Mouse (Mus musculus) erythroblast, adult 5-6 weeks (primary cell): ENCODE measurements around the gene Col25a1. TPM values are rescaled to one million over a fixed set of nuclear protein-coding genes. Genes with fewer than 3 reads are reported as not detected.

Source experiments
- ATAC-seq: replicated peaks from 2 replicates; pipeline ENCODE4 v1.8.0; 2016; ENCODE audit warnings: moderate number of reproducible peaks, mild to moderate bottlenecking, moderate TSS enrichment, inconsistent platforms; ENCODE audit not compliant: poor library complexity, low FRiP score, severe bottlenecking
- total RNA-seq, 2 experiments: library from RNA; stranded (forward) in 1 of 2; stranded (reverse) in 1 of 2; fragments of 150-400 nt in 1 of 2; fragments of 200-764, 138-1000 nt in 1 of 2; gene quantifications; 2 replicates each; pipeline versions ENCODE4 v1.2.3 to v1.2.4; 2015 to 2017; ENCODE audit warnings: low replicate concordance in 2 of 2

Col25a1 gene
- total RNA-seq, 2 experiments from 2014 or later, result 0.09 TPM; not detected in 1

DNA sequence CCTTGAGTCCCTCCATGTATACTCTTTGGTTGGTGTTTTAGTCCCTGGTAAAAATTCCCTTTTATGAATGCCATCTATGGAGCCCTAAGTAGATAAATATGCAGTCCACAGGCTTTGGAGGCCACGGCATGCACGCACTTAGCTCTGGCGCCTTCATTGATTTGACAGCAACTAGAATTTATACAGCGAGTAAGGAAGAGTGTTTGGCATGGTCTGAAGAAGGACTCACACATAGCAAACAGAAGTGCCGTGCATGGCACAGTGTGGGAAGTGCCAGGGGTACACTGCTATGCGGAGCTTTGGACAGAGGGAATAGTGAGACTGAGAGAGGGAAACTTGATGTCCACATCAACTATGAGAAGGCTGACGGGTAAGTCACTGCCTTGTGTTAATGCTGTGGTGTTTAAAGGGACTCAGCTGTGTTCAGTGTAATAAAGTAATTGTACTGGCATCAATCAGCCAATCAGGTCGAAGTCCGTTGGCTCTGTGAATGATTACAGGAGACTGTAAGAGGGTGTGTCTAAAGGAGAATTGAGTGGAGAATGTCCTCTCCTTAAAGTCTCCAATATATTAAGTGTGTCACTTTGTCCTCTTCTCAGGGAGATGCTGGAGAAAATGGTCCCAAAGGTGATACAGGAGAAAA lies 390.7 kb downstream of the Col25a1 start:
- no peak for ATAC-seq

DNA sequence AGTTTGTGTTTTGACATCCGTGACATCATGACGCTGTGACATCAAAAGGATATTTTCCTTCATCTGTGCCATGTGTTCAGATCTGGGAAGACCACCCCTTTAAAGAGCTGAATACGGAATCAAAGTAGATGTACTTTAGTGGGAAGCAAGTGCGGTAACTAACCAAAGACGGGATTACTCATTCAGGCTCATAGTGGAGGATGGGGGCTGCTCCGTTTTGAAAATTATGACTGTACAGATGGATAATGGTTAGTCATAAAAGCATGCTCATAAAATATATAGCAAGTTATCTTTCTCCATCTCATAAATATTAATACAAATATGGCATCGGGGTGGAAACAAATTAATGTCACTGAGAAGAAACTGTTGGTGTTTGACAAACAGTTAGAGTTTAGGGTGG lies 391.7 kb downstream of the Col25a1 start:
- ATAC-seq, result no peak

DNA sequence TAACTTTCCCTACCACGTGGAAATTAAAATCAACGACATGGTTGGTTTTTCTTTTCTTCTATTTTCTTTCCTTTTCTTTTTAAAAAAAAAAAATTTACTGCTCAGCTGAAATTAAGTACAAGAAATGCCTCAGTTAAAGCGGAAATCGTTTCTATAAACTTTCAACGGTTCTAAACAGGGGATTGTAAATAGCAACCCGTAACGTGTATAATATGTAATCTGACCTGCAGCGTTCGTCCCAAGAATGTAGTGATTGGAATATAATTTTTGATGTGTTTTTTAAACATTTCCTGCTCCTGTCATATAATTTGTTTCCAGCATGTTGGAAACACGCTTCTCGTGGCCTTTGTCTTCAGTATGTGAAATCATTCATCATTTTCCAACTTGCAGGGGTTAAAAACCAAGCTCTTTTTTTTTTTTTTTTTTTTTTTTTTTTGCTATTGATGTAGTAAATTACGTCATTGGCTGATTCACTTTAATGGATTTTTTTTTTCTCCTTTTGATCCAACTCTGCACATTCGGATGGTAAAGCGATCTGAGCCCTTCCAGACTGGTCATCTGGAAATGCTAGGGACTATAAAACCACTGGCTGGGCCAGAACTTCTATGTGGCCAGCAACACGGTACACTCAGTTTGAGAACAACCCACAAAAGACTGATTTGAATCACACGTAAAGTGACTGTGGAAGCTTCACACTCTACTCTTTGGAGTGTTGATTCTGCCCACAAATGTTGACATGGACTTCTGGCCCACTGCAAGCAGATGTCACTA lies 393.3 kb downstream of the Col25a1 start:
- no peak for ATAC-seq

DNA sequence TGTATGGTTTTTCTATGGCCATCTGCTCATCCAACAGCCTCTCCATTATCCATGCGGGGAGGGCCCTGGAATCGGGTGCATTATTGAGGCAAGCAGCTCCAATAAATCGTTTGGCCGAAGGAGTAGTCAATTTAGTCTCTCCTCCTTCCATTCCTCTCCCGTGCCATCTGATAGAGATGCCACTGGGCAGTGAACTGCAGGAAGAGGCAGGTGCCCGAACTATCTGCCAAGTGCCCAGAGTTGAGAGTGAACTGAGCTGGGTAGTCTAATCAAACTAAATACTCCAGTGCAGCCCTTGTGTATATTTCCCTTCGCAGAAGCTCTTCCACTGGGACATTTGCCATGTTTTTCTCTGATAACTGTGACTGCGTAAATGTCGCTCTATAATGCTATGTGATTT lies 403.7 kb downstream of the Col25a1 start:
- ATAC-seq, result no peak

DNA sequence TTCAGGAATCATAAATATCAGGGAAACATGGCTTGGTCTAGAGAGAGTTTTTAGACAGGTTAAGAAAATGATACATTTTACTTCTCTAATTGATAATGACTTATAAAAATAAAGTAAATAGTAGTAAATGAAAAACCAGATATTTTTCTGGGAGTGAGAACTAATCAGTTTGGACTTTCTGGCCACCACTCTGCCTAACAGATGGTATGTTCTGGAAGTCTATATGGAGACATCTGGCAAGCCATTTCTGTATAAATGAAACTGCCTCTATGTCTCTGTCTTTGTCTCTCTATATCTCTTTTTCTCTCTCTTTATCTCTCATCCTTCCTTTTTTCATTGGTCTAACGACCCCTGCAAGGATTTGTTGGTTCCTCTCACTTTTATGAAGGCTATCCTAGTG lies 410.2 kb downstream of the Col25a1 start:
- no peak for ATAC-seq

DNA sequence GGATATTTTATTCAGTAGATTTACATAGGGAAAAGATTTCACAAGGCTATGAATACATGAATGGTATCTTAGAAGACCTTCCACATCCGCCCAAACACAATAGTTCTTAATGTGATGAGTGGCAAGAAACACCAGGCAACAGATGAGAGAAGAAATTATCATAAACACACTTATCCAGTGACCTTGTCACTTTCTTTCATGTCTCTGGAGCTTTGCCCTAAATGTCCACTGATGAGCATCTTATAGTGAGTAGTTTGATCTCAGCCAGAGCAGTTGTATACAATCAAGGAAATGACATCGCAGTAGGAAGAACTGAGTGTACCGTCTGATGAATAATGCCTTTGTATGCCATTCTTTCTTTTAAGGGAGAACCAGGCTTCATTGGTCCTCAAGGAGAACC lies 414.7 kb downstream of the Col25a1 start:
- ATAC-seq, result no peak

DNA sequence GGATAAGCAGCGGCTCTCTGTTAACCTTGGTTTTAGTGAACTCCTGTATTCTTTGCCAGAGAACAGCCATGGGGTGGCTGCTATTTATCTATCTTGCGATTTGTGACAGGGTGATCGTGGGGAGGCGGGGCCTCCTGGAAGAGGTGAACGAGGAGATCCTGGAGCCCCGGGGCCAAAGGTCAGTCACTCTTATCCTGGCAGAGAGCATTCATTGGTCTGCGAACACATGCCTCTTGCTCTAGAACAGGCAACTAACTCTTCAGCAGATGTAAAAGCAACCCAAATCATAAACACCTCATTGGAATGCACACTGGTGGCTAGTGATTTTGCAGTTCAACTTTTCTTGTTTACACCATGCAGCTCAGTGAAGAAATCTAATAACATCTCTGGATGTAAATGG lies 417.8 kb downstream of the Col25a1 start:
- ATAC-seq, result no peak

DNA sequence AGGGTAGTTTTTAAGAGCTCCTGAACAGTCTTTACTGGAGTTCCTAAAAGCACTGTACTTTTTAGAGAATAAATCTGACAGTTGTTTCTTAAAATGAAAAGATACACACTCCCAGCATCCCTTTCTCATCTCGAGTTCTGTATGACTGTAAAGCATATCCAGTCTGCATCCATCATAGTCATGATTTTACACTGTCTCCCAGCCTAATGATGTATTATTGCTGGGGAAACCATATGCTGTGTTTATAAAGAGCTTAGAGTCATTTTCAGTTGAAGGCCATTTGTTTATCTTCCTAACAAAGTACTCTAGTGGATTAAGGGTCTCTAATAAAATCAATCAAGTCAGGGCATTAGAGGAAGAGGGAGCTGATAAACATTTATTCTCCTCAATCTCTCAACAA lies 425.0 kb downstream of the Col25a1 start:
- ATAC-seq, result no peak

DNA sequence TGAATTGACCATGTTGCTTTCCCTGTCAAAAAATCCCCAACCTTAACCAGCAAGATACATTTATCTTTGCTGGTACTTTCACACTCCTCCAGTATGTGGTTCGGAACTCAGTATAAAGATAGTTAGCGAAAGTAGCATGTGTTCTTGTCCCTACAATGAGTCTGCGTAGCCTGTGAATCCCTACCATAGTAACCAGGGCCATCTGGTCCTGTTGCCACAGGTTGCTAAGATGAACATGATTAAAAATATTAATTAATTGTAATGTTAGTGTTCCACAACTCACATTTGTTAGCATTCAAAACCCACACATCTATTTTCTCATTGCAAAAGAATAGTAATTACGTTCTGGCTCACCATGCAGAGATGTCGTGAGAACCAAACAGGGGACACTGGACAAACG lies 434.3 kb downstream of the Col25a1 start:
- ATAC-seq, result no peak

DNA sequence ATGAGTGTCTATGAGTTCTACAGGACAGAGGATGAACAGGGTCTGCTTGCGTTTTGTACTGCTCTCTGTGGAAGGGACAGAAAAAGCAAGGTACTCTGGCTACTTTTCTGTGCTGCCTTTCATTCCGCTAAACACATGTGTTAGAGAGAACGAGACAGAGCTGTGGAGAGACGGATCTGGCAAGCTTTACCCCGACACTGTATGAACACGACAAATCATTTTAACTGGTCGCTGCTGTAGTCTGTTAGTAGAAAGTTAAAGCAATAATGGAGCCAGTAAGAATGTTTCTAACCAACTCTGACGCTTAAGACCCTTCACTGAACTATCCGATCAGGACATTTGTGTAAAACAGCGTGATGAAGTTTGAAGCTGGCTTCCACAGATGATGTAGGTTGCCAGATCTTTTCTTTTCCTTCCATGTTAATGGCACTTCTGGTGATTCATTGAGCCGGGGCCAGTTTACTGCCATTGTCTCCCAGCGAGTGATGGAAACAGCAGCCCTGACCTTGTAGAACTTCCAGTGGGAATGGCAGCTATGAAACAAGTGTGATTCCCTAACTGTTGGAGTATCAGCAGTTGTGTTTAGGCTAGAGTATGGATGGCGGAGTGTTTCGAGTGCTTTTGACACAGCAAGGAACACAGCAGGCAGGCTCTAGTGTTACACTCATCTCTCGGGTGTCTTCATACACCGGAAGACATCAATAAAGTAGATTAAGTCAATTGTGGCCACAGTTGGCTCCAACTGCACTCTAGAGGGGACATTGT lies 437.2 kb downstream of the Col25a1 start:
- ATAC-seq, result no peak

DNA sequence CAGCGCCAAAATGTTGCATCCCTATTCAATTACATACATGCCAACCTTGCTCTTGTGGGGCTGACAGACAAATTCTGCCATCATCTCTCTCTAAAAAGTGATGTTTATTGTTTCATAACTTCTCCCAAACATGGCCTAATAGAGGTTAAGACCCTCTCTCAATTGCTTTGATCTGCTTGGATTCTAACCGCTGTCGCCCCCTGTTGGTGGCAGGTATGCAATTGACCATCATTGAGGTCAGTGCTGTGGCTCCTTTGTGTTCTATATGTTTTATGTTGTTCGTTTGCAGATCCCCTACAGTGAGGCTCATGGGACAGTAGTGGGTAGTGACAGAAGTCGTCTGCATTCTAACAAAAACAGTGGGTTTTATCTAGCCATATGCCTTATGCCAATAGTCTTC lies 441.9 kb downstream of the Col25a1 start:
- no peak for ATAC-seq

DNA sequence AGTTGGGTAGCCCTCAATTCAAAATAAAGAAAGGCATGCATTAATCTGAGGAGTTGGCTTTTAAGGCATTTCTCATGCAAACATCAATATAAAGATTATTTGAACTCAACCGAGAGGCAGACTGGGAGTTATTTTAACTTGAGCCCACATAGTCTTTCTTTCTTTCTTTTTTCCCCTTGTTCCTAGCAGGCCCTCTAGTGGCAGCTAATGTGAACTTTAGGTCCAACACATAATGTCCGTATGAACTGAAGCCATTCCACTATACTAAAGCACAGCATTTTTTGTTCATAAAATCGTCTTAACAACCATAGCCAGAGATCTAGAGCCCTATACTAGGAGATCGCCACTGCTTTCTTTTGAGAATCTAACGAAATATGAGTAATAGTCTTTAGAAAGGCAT lies 443.4 kb downstream of the Col25a1 start:
- no peak for ATAC-seq

DNA sequence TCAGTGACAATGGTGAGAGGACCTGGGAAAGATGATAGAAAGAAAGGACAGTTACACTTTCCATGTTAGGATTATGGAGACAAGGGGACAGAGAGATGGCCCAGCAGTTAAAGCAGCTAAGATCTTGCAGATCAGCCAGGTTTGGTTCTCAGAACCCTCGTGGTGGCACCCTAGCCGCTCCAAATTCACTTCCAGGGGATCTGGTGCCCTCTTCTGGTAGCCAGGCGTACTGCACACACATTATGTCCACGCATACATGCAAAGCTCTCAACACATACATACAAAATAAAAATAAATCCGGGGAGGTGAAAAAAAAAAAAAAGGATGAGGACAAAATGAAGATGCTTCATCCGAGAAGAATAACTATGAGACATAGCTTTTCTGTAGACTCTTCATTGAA lies 445.4 kb downstream of the Col25a1 start:
- no peak for ATAC-seq

DNA sequence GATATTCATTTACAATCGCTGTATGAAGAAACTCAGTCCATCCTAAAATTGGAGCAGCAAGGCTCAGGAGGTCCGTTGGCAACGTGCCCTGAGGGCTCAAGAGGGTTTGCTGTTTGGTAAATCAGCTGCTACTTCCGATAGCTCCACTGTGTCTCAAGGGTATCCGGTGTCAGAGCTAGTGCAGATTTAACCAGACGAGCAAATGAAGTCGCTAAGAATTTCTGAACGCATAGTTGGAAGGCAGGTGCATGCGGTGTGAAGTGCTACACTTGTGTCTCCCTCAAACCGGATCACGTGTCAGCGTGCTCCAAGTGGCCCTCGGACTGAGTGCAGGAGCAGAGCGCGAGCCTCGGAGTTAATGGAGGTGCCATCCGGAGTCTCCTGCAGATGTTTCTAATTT lies 448.2 kb downstream of the Col25a1 start:
- ATAC-seq, result no peak

DNA sequence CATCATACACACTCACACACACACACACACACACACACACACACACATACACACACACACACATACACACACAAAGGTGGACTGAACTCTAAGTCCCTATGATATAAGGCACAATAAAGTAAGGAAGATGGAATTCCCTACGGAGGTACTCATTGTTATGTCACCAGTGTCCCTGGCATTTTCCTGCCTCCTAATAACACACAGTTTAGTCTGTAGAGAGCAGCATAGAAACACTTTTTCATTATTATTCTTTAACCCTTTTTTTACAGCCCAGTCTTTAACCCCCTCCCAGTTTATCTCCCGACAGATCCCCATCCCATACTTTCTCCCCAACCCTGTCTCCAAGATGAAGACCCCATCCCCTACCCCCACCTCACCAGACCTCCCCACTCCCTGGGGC lies 450.3 kb downstream of the Col25a1 start:
- ATAC-seq, result no peak

DNA sequence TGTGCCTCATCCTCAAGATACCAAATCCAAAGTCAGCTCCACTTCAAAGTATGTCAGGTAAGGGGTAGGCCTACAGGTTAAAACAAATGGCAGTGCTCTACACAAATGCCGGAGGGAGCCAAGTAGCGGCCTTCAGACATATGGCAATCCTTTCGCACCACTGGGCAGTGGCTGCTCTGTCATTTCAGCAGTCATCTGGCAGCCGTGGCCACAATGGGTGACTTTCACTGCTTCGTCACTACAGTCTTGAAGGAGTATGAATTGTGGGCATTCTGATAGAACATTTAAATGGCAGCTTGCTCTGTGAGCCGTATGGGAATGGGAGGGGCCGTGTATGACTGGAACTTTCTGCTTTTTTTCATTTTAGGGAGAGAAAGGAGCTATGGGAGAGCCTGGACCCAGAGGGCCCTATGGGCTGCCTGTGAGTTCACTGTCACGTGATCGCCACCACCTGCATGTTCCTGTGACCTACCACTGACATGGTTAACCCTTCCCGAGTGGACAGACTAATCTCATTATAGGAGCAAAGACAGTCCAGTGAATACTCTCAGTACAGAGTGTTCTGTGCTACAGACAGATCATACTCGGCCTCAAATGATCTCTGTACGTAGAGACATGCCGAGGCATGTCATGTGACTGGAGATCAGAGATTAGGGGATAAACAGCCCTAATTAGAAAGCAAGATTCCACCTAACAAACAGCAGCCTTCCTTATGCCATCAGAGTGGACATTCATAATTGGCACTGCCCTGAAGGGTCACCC lies 451.8 kb downstream of the Col25a1 start:
- ATAC-seq, result no peak

DNA sequence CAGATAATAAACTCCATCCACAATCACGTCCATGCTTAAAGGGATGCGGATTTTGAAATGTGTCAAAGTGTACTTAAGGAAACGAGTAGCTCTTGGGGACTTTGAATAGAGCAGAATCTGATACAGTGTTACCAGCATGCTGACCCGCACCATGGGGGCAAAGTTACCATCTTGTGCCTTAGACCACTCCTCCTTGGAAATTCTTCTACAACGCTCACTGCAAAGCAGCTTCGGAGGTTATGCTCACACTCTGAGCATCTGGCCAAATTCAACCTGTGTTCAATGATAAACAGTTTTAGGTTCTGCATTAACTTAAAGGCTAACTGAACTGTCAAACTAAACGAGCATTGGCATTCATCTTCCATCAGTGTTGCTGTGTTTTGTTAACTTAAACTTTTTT lies 452.7 kb downstream of the Col25a1 start:
- ATAC-seq, result no peak

DNA sequence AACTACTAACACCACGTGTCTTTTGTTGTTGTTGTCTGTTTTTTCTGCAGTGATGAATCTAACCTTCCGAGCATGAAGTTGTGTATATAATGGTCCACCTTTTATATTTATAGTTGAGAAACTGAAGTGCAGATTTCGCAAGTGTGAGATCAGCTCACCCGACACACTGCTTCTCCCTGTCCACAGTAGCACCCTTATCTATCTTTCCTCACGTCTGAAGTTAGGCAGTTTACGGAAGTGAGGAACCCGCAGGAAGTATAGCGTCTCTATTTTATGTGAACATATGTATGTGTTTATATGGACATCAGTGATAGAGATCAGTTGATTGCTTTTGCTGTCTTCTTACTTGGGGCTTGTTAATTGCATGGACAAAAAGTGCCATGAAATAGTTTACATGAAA lies 463.7 kb downstream of the Col25a1 start:
- ATAC-seq, result no peak

DNA sequence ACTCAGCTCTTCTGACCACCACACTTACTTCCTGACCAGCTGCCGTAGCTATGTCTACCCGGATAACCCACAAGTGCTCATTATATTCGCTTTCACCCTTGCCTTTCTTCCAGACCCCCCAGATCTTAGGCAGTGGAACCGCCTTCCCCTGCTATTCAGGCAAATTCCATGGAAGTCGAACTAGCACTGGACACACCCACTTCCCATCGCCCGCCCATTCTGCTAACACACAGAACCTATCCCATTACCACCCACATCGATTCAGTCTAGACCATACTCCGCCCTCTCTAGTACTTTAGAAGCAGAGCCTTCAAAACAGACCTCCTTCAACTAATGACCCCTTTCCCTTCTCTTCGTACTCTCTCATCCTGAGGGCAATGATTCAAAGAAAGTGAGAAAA lies 470.2 kb downstream of the Col25a1 start:
- ATAC-seq, result no peak

DNA sequence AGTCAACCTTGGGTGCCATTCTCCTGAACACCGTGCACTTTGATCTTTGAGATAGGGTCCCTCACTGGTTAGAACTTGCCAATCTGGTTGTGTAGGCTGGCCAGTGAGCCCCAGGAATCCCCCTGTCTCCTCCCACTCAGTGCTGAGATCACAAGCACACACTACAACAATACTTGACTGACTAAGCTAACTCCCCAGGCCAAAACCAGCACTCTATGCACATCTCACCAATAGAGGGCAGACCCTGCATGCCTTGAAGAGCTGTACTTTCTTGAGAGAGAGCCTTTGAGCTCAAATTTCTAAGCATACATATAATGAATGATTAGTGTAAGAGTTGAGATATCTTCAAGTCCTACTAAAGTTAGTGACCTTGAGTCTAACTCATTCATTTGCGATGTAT lies 476.6 kb downstream of the Col25a1 start:
- no peak for ATAC-seq
